Mouse (Mus musculus): ENCODE results near the gene Angel2.

Angel2 gene

DNA sequence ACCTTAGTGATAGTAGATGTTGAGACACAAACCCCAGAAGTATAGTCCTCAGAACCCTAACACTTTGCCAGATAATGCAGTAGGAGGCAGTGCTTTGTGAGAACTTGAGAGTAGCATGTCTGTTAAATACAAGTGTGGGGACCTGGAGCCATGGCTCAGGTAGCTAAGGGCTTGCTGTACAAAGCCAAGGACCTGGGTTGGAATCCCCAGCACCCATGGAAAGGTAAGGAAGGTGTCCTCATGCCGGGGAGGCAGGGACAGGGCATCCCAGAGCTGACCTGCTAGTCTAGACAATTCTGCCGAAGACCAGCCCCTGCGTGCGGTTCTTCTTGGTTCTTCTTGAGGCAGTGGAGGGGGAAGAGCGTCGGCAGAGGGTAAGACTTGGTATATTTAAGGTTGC, 5.3 kb downstream of the Angel2 start:
- DNase-seq, result no peak

DNA sequence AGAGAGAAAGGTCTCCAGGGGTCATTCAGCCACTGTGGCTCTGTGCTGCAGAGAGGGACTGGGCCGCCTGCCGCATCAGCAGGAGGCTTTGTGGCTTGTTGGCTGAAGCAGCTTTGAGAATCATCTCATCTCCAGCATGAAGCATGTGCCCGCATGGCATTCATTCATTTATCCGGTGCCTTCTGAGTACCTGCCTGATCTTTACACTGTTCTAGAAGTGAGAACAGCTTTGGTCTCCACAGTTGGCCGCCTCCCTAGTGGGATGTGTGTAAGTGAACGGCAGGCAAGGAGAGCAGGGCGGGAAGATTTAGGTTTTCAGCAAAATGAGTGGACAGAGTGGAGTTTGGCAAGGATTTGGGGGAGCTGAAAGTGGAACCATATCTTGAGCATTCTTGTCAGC, 14.9 kb downstream of the Angel2 start:
- no peak for DNase-seq

DNA sequence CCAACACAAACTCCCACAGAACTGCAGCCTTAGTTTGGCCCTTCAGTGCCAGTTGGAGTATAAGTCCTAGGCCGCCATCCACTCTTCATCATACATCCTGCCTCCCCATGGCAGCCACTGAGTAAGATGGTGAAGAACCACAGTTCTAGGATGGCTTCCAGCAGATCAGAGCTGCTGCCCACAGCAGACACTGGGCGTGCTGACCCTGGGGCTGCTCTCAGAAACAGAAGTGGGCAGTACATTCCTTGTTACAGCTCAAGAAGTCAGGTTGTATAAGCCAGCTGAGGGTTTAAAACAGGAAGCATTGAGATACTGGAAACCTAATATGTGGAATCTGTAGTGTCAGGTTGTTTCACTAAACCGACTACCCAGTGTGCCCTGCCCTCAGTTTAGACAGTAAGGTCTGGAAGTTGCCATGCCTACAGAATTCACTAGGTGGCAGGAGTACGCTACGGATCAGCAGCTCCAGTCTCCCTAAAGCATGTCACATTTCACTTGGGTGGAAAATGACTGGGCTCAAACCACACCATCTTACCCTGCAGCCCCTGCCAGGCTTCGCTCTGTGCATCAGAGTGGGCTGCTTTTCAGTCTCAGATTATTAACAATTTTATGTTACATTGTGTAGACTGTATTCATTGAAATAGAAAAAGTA, 19.3 kb downstream of the Angel2 start:
- DNase-seq, result peak; percentile 80

GRCm38 (mm10) chr1:190947986-190948385, 23.1 kb downstream of the Angel2 start:
- DNase-seq, result no peak

DNA sequence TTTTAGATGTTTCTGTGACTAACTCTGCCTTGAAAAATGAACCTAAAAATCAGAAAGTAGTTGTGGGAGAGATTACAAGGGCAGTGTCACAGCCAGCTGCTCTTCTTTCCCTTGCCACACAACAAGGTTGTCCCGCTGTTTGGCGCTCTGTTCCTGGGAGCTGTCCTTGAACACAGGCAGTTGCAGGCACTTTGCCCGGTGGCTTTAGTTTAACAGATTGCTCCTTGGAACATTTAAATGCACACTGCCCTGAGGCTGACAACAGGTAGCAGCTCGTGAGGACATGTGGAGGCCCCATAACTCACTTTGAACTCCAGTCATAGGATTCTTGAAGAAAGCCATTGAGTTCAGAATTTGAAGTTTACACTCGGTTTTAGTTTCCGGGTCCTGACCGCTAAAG, 23.5 kb downstream of the Angel2 start:
- no peak for DNase-seq

DNA sequence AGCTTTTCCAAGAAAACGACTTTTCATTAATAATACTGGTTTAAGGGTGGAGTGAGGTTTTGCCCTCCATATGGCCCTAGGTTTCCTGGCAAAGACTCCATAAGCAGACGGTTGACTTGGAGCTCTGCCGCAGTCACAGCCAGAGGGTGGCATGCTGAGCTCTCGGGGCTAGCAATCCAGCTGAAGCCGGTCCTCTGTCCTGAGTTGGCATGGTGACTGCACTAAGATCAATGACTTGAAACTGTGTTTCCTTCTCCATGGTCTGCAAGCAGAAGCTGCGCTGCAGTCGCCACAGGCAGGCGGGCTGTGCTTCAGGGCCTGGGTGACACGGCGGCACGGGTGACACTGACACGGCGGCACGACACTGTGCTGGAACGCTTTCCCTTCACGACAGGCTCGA, 23.9 kb downstream of the Angel2 start:
- peak; percentile 19 for DNase-seq

DNA sequence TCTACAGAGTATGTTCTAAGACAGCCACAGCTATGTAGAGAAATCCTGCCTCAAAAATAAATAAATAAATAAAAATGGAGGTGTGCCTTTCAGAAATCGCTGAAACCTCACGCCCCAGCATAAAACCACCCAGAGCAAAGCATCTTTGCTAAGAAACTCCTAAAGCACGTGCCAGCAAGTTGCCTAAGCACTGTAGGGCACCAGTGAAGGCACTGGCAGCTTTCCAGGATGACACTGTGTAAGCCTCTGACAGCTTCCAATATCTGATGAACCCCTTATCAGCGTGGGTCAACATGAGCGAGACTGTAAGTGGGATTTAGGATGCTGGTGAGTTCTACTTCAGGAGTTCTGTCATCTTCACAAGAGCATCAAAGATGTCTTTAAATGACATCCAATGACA, 26.1 kb downstream of the Angel2 start:
- DNase-seq, result no peak

DNA sequence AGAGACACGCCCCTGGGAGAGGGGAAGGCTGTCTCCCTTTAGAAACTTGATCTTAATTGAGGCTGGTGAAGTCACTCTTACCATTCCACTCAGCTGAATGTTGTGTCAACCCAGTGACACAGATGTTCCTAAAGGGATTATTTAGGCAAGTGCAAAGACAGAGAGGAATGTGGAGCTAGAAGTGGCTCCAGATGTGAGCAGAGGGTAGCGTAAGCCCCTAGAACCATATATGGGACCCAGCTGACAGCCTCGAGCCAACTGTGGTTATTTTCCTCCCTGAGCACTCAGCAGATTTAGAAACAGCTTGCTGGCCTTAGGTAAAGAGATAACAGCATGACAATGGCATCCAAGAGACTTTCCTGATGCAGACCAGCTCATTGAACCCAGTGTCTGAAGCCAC, 28.1 kb downstream of the Angel2 start:
- no peak for DNase-seq

- DNase-seq, result no peak
Measured at GRCm38 (mm10) chr1:190958821-190959220, 33.9 kb downstream of the Angel2 start.

DNA sequence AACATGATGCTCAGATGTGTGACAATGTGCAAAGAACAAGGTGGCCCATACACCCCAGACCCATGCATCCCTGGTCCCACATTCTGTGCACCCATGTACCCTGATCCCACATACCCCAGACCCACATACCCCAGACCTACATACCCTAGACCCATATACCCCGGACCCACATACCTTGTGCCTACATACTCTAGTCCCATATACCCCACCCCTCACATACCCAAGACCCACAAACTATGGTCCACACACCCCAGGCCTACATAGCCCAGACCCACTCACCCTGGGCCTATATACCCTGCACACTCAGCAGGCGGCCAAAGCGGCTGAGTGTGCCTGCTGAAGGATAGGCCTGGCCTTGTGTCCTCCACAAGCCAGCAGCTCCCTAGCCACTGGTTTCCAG, 37.8 kb downstream of the Angel2 start:
- no peak for DNase-seq

DNA sequence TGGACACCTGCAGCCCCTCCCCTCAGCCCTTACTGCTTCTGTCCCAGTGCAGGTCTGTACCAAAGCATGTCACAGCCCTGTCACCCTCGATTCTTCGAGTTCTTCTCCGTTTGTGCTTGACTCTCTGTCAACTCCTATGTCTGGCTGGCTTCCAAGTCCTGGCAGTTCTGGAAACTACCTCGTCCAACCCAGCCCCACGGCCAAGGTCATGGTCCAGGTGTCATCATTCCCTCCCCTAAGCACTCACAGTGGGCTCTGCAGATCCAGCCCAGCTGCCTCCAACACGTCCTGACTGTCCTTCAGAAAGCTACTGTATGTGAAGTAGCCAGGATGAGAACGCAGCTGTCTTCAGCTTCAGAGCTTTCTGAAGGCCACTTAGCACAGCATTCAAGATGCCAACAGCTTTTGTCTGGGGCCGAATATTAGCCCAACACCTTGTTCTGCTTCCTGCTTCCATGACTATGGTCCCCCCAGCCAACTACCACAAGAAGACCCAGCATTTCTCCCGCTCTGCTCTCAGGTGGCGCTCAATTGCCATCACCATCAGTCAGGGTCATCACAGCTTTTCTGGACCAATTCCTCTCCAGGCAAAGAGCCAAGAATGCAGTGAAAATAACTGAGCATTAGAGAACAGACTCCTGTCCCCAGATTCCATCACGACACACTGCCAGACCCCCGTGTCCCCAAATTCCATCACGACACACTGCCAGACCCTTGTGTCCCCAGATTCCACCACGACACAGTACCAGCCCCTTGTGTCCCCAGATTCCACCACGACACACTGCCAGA, 40.3 kb downstream of the Angel2 start:
- peak; percentile 18 for DNase-seq

GRCm38 (mm10) chr1:190968010-190968409, 43.1 kb downstream of the Angel2 start:
- DNase-seq, result no peak

DNA sequence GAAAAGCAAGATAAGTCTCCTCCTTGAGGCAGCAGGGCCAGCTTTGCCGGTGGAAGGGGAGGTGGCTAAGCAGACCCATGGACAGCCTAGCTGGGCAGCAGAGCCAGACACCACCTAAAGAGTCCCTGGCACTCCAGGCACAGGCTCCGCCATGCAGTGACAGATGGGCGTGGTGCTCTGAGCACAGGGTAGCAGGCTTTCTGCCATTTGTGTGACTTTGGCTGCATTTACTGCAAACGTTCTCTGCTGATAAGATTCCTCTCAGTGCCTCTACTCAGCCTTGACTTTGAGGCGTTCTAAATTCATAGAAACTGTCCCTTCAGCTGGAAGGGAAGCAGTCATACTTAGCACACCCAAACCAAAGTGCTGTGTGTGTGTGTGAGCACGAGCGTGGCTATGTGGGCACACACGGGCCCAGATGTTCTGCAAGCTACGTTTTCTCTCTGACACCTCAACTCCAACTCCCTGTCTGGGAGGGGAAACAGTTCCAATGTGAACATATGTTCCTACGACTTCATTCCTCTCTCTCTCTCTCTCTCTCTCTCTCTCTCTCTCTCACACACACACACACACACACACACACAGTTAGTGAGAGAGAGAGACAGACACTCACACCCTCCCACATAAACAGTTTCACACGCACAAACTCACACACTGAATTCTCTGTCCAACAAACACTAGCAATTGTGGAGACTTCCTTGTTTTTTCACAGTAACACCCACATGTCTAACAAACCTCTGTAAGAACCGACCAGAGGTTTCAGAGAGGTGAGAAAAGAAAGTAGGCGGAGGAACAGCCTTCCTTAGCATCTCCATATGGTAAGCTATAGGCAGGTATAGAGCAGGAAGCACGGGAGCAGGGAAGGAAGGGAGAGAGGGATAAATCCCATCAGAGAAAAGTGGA, 47.0 kb downstream of the Angel2 start:
- no peak for DNase-seq

GRCm38 (mm10) chr1:190972612-190973192, 47.8 kb downstream of the Angel2 start:
- no peak for DNase-seq

DNA sequence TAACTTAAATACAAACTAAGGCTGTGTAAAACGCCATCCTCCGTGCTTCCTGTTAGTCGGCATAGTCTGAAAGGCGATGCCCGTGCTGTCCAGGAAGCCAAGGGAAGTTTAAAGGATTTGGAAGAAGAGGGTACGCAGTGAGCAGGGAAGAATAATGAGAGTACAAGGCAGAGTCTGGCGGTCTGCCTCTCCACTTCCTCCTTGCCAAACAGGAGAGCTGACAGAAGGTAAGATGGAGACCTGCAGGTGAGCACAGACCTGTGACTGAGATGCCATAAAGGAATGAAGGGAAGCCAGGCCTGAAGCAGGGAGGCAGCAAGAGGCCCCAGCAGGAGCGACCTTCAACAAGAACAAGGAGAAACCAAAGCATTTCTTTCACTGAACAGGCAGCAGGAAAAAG, 49.3 kb downstream of the Angel2 start:
- no peak for DNase-seq

GRCm38 (mm10) chr1:190974833-190975232, 49.9 kb downstream of the Angel2 start:
- DNase-seq, result no peak

- no peak for DNase-seq
Measured at GRCm38 (mm10) chr1:190976887-190977573, 52.1 kb downstream of the Angel2 start.

GRCm38 (mm10) chr1:190978001-190978400, 53.1 kb downstream of the Angel2 start:
- no peak for DNase-seq

- DNase-seq, result no peak
Measured at GRCm38 (mm10) chr1:190978511-190979073, 53.7 kb downstream of the Angel2 start.

- DNase-seq, result peak; percentile 36
Measured at GRCm38 (mm10) chr1:190979100-190979563, 54.2 kb downstream of the Angel2 start, which contains the start of gene Vash2. TSS of gene Vash2 (minus strand) at chr1:190979296.

GRCm38 (mm10) chr1:190980470-190980869, 55.6 kb downstream of the Angel2 start:
- DNase-seq, result no peak

DNA sequence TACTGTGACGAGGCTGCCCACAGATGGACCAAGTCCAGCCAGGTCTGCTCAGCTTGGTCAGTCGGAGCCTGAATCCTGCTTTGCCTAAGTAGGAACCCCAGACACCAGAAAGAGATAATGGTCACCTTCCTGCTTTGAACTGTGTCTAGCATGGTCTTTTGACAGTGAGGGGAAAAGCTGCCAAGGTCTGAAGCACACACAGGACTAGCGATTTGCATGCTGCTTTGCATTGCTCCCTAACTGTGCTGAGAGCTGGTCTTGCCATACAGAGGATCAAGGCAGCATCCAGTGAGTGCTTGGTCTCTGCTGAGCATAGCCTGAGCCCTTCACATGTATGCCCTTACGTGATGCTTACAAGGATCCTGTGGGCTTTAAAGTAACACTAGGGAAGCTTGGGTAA, 56.5 kb downstream of the Angel2 start:
- DNase-seq, result no peak

Measured in kidney, adult 9 months (tissue).